Mouse (Mus musculus) liver, embryonic 14.5 days (tissue): ENCODE data around the gene Knop1.

Experiments
- CTCF ChIP-seq: IDR thresholded peaks from 2 replicates; pipeline ENCODE4 v1.5.1; 2016; ENCODE audit warnings: antibody characterized with exemption, low read depth, control low read depth
- EP300 ChIP-seq: IDR thresholded peaks from 2 replicates; pipeline ENCODE4 v1.6.1; 2016; ENCODE audit warnings: antibody characterized with exemption, low read depth

- TF ChIP-seq CTCF (no peak), EP300 (no peak)
Measured at GRCm38 (mm10) chr7:118806631-118807411, 49.2 kb downstream of the Knop1 start.
